Mouse (Mus musculus): ENCODE data around the gene Cnst. TPM values are rescaled to one million over a fixed set of nuclear protein-coding genes. Genes with fewer than 3 reads are reported as not detected.

Gene Cnst
- 17.1 and 17.9 TPM in 2 replicates for total RNA-seq (2017)

GRCm38 (mm10) chr1:179545768-179546550 is at the start of gene Cnst, which contains the start of gene Tfb2m:
Cnst (plus strand) TSS chr1:179546370.
Tfb2m (minus strand) TSS chr1:179546267.
- peak; percentile 98 for ATAC-seq (replicated peaks in 1 of 2; ENCODE audit: insufficient read depth in 1 of 2, low FRiP score in 2 of 2, low TSS enrichment in 1 of 2, low read depth in 1 of 2, poor library complexity in 2 of 2, severe bottlenecking in 2 of 2)

GRCm38 (mm10) chr1:179499257-179499656 is 46.9 kb upstream of the Cnst start:
- no peak for ATAC-seq (replicated peaks in 1 of 2; ENCODE audit: insufficient read depth in 1 of 2, low FRiP score in 2 of 2, low TSS enrichment in 1 of 2, low read depth in 1 of 2, poor library complexity in 2 of 2, severe bottlenecking in 2 of 2)

GRCm38 (mm10) chr1:179502565-179502964 is 43.6 kb upstream of the Cnst start:
- no peak; a peak in 2 of 4 replicates for ATAC-seq (replicated peaks in 1 of 2; ENCODE audit: insufficient read depth in 1 of 2, low FRiP score in 2 of 2, low TSS enrichment in 1 of 2, low read depth in 1 of 2, poor library complexity in 2 of 2, severe bottlenecking in 2 of 2)

- peak; percentile 37 to 47; a peak in 2 of 4 replicates for ATAC-seq (replicated peaks in 1 of 2; ENCODE audit: insufficient read depth in 1 of 2, low FRiP score in 2 of 2, low TSS enrichment in 1 of 2, low read depth in 1 of 2, poor library complexity in 2 of 2, severe bottlenecking in 2 of 2)
Measured at GRCm38 (mm10) chr1:179506530-179507315, 39.4 kb upstream of the Cnst start.

- no peak for ATAC-seq (replicated peaks in 1 of 2; ENCODE audit: insufficient read depth in 1 of 2, low FRiP score in 2 of 2, low TSS enrichment in 1 of 2, low read depth in 1 of 2, poor library complexity in 2 of 2, severe bottlenecking in 2 of 2)
Measured at GRCm38 (mm10) chr1:179510546-179511340, 35.4 kb upstream of the Cnst start.

DNA sequence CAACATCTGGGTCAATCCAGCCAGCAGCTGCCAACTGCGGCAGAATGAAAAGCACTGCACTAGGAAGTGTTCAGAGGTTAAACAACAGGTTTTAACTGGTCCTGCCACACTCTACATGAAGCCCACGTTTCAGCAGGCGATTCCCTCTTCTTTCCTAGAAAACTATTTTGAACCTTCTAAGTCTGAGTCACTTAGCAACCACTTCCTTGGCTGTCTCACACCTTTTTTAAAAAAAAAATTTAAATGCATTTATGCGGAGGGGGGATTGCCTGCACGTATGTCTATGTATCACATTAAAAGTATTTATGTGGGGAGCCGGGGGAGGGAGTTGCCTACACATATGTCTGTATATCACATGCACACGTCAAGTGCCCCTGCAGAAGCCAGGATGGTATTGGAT is 34.3 kb upstream of the Cnst start:
- no peak for ATAC-seq (replicated peaks in 1 of 2; ENCODE audit: insufficient read depth in 1 of 2, low FRiP score in 2 of 2, low TSS enrichment in 1 of 2, low read depth in 1 of 2, poor library complexity in 2 of 2, severe bottlenecking in 2 of 2)

GRCm38 (mm10) chr1:179516941-179517712 is 29.0 kb upstream of the Cnst start:
- peak; percentile 51; a peak in 3 of 4 replicates for ATAC-seq (replicated peaks in 1 of 2; ENCODE audit: insufficient read depth in 1 of 2, low FRiP score in 2 of 2, low TSS enrichment in 1 of 2, low read depth in 1 of 2, poor library complexity in 2 of 2, severe bottlenecking in 2 of 2)

DNA sequence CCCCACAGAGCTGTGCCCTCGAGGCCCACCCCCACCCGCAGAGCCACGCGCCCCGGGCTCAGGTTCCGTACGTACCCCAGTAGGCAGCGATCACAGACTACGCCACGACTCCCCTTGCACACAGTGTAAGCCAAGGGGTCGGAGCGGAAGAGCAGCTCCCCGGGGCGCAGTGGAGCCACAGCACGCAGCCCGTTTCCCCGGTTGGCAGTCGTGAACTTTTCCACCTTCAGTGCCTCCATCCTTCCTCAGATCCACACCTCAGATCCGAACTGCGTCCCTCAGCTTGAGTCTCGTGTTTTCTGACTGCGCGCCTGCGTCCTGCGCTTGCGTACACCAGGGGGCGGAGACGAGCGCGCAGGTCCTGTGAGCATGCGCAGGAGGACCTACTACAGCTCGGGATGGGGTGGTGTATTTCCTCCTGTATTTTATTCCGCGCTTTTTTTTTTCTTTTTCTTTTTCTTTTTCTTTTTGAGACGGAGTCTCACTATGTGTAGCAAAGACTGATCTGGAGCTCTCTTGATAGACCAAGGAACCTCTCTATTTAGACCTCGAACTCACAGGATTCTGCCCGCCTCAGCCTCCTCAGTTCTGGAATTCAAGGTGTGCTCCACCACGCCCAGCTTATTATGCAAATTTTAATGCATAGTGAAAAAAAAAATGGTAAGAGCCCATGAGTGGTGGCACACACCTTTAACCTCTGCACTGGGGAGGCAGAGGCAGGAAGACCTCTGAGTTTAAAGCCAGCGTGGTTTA is 28.3 kb upstream of the Cnst start, which contains the start of gene Smyd3:
TSS of gene Smyd3 (minus strand) at position 329 of the 753 bp plus-strand sequence.
- peak; percentile 92 to 94 for ATAC-seq (replicated peaks in 1 of 2; ENCODE audit: insufficient read depth in 1 of 2, low FRiP score in 2 of 2, low TSS enrichment in 1 of 2, low read depth in 1 of 2, poor library complexity in 2 of 2, severe bottlenecking in 2 of 2)

DNA sequence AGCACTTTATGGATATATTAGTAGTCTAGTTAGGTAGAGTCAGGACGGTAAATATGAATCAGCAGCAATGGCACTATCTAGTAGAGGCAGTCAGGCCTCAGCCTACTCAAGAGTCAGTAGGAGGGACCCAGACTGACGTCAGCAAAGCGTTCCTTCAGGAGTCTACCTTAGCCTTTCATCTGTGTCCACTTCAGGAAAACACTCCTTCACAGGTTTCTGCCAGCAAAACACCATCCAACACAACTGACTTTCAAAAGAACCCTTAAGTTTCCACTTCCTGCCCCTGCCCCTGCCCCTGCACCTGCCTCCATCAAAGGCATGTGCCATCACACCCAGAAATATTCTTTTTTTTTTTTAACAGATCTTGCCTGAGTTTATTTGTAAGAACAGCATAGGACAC is 26.3 kb upstream of the Cnst start:
- ATAC-seq (replicated peaks in 1 of 2; ENCODE audit: insufficient read depth in 1 of 2, low FRiP score in 2 of 2, low TSS enrichment in 1 of 2, low read depth in 1 of 2, poor library complexity in 2 of 2, severe bottlenecking in 2 of 2) = no peak

- no peak for ATAC-seq (replicated peaks in 1 of 2; ENCODE audit: insufficient read depth in 1 of 2, low FRiP score in 2 of 2, low TSS enrichment in 1 of 2, low read depth in 1 of 2, poor library complexity in 2 of 2, severe bottlenecking in 2 of 2)
Measured at GRCm38 (mm10) chr1:179539054-179539453, 7.1 kb upstream of the Cnst start.

DNA sequence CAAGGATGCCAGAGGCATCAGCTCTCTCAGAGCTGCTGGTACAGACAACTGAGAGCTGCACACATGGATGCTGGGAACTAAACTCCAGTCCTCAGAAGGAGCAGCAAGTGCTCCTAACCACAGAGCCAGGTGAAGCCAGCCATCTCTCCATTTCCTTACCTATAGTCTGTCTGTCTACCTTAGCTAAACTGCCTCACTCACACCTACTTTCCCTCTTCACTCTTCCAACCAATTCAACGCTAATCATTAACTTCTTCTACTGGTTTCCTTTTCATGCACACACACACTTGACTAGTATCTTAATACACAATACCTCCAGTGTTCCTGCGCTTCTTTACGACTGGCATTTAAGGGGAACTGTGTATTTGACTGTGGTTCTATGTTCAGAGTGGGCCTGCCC is 6.3 kb upstream of the Cnst start:
- ATAC-seq (replicated peaks in 1 of 2; ENCODE audit: insufficient read depth in 1 of 2, low FRiP score in 2 of 2, low TSS enrichment in 1 of 2, low read depth in 1 of 2, poor library complexity in 2 of 2, severe bottlenecking in 2 of 2) = no peak

GRCm38 (mm10) chr1:179541502-179541901 is 4.7 kb upstream of the Cnst start:
- no peak for ATAC-seq (replicated peaks in 1 of 2; ENCODE audit: insufficient read depth in 1 of 2, low FRiP score in 2 of 2, low TSS enrichment in 1 of 2, low read depth in 1 of 2, poor library complexity in 2 of 2, severe bottlenecking in 2 of 2)

DNA sequence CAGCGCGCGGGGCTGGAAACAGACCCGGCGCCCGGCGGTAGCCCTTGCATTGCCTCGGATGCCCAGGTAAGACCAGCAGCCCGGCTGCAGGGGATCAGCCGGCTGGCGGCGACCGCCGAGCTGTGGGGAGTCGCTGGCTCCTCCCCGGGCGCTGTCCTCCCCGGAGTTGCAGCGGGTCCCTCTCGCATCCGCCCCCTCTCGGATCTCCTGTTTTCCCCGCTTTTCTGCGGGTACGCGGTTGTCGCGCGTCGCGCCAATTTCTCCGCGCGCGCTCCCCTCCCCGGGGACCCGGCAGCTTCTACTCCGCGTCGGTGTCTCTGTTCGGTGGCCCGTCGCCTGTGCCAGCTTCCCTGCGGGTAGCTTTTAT is 364 bp downstream of the Cnst start:
- ATAC-seq (replicated peaks in 1 of 2; ENCODE audit: insufficient read depth in 1 of 2, low FRiP score in 2 of 2, low TSS enrichment in 1 of 2, low read depth in 1 of 2, poor library complexity in 2 of 2, severe bottlenecking in 2 of 2) = peak in 1 of 2 experiments; percentile 2; a peak in 1 of 4 replicates

- ATAC-seq (replicated peaks in 1 of 2; ENCODE audit: insufficient read depth in 1 of 2, low FRiP score in 2 of 2, low TSS enrichment in 1 of 2, low read depth in 1 of 2, poor library complexity in 2 of 2, severe bottlenecking in 2 of 2) = no peak
Measured at GRCm38 (mm10) chr1:179547176-179547575, 1.0 kb downstream of the Cnst start.

- ATAC-seq (replicated peaks in 1 of 2; ENCODE audit: insufficient read depth in 1 of 2, low FRiP score in 2 of 2, low TSS enrichment in 1 of 2, low read depth in 1 of 2, poor library complexity in 2 of 2, severe bottlenecking in 2 of 2) = no peak
Measured at GRCm38 (mm10) chr1:179548220-179548619, 2.0 kb downstream of the Cnst start.

DNA sequence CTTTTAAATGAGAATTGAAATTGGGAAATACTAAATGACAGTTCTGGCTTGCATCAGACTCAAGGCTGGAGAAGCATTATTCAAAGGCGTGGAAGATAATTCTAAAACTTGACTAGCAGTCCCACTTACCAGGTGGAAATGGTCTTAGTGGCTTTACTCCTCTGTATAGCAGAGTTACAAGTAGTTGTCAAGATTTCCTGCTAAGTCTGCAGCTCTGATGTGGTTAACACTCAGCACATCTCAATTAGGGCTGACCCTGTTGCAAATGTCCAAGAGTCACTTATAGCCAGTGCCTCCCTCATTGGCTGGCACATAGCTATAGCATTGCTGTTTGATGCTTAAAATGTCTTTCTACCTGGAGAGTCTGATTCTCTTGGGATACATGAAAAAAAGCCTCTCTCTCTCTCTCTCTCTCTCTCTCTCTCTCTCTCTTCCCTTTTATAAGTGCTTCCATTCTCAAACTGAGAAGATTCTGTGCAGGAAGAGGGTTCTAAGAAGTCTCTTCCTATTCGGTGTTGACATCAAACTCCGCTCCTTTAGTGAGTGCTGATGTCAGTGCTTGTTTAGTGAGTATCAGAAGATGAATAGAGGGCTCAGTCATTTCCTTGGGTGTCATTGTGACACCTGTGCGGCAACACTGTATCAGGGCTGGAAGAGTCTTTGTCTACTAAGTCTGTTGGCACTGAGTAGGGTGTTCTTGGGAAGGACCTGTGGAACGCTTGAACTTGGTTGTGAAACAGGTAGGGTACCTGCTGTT is 3.0 kb downstream of the Cnst start:
- no peak for ATAC-seq (replicated peaks in 1 of 2; ENCODE audit: insufficient read depth in 1 of 2, low FRiP score in 2 of 2, low TSS enrichment in 1 of 2, low read depth in 1 of 2, poor library complexity in 2 of 2, severe bottlenecking in 2 of 2)
